Mouse (Mus musculus): Measurements from ENCODE around the gene Mcoln3. TPM values are rescaled to one million over a fixed set of nuclear protein-coding genes. Genes with fewer than 3 reads are reported as not detected.
A peak's percentile ranks its signal among the peaks of the same experiment; 100 is the strongest.

Mcoln3 gene
- polyA plus RNA-seq, 1 experiment from 2014 or later, result 137 TPM

GRCm38 (mm10) chr3:146173030-146173429 is 55.8 kb downstream of the Mcoln3 start:
- H3K36me3 ChIP-seq (ENCODE audit: control insufficient read depth, insufficient read depth), result 0 out of 2 replicates have a peak, but pooled peaks cover 3% of the 10 kb centered on the region
- H3K4me3 ChIP-seq (ENCODE audit: low read depth, low read length), result no peak overlapping the region
- no peak overlapping the region for H3K27ac ChIP-seq (ENCODE audit: low read depth, low read length)
- no peak overlapping the region for H3K9ac ChIP-seq (ENCODE audit: low read depth, low read length)
- no peaks in the 10 kb centered on the region for H3K27me3 ChIP-seq (replicated peaks; ENCODE audit: control insufficient read depth, insufficient read depth, low read length)
- H3K9me3 ChIP-seq (ENCODE audit: control insufficient read depth), result no peaks in the 10 kb centered on the region
- 88% methylated on average over 5 of the region's 5 CpGs for WGBS
- ATAC-seq, result no peak
- no peaks in the 10 kb centered on the region for H3K4me1 ChIP-seq (replicated peaks; ENCODE audit: control insufficient read depth, insufficient read depth, low read length)
- TF ChIP-seq CTCF (IDR thresholded peaks at IDR 0.05; ENCODE audit: low read depth), result no peak
- H3K4me2 ChIP-seq (replicated peaks; ENCODE audit: low read depth), result no peak overlapping the region

GRCm38 (mm10) chr3:146174215-146174614 is 57.0 kb downstream of the Mcoln3 start:
- H3K9me3 ChIP-seq (ENCODE audit: control insufficient read depth), result no peaks in the 10 kb centered on the region
- no peak for ATAC-seq
- H3K4me1 ChIP-seq (replicated peaks; ENCODE audit: control insufficient read depth, insufficient read depth, low read length), result no peaks in the 10 kb centered on the region
- no peak overlapping the region for H3K4me3 ChIP-seq (ENCODE audit: low read depth, low read length)
- no peak overlapping the region for H3K9ac ChIP-seq (ENCODE audit: low read depth, low read length)
- TF ChIP-seq CTCF (IDR thresholded peaks at IDR 0.05; ENCODE audit: low read depth), result no peak
- H3K27me3 ChIP-seq (replicated peaks; ENCODE audit: control insufficient read depth, insufficient read depth, low read length), result no peaks in the 10 kb centered on the region
- H3K27ac ChIP-seq (ENCODE audit: low read depth, low read length), result no peak overlapping the region
- WGBS, result 56% methylated on average over 9 of the region's 9 CpGs
- H3K4me2 ChIP-seq (replicated peaks; ENCODE audit: low read depth), result no peak overlapping the region
- 0 out of 2 replicates have a peak, but pooled peaks cover 3% of the 10 kb centered on the region for H3K36me3 ChIP-seq (ENCODE audit: control insufficient read depth, insufficient read depth)

- no peaks in the 10 kb centered on the region for H3K4me1 ChIP-seq (replicated peaks; ENCODE audit: control insufficient read depth, insufficient read depth, low read length)
- H3K27me3 ChIP-seq (replicated peaks; ENCODE audit: control insufficient read depth, insufficient read depth, low read length), result no peaks in the 10 kb centered on the region
- H3K9ac ChIP-seq (ENCODE audit: low read depth, low read length), result no peak overlapping the region
- peak overlapping the region; percentile 51; the same call in 1 of the 2 replicates for H3K4me2 ChIP-seq (replicated peaks; ENCODE audit: low read depth)
- H3K4me3 ChIP-seq (ENCODE audit: low read depth, low read length), result no peak overlapping the region
- 0 out of 2 replicates have a peak, but pooled peaks cover 3% of the 10 kb centered on the region for H3K36me3 ChIP-seq (ENCODE audit: control insufficient read depth, insufficient read depth)
- no peak overlapping the region for H3K27ac ChIP-seq (ENCODE audit: low read depth, low read length)
- H3K9me3 ChIP-seq (ENCODE audit: control insufficient read depth), result no peaks in the 10 kb centered on the region
- WGBS, result 66% methylated on average over 7 of the region's 7 CpGs
- ATAC-seq, result no peak
- TF ChIP-seq CTCF (IDR thresholded peaks at IDR 0.05; ENCODE audit: low read depth), result no peak
Observed at GRCm38 (mm10) chr3:146177295-146177694, 60.0 kb downstream of the Mcoln3 start.

GRCm38 (mm10) chr3:146177748-146178582 is 60.7 kb downstream of the Mcoln3 start:
- peak; percentile 70 for ATAC-seq
- TF ChIP-seq CTCF (IDR thresholded peaks at IDR 0.05; ENCODE audit: low read depth), result peak; percentile 87
- Histone ChIP-seq H3K27ac (ENCODE audit: low read depth, low read length) (no peak overlapping the region), H3K27me3 (replicated peaks; ENCODE audit: control insufficient read depth, insufficient read depth, low read length) (no peaks in the 10 kb centered on the region), H3K4me2 (replicated peaks; ENCODE audit: low read depth) (peak overlapping the region; percentile 51), H3K4me3 (ENCODE audit: low read depth, low read length) (peak overlapping the region; percentile 6; the same call in 1 of the 2 replicates), H3K9ac (ENCODE audit: low read depth, low read length) (no peak overlapping the region), H3K36me3 (ENCODE audit: control insufficient read depth, insufficient read depth) (0 out of 2 replicates have a peak, but pooled peaks cover 3% of the 10 kb centered on the region), H3K9me3 (ENCODE audit: control insufficient read depth) (no peaks in the 10 kb centered on the region), H3K4me1 (replicated peaks; ENCODE audit: control insufficient read depth, insufficient read depth, low read length) (no peaks in the 10 kb centered on the region)
- WGBS, result 8% methylated on average over 16 of the region's 16 CpGs

- H3K4me2 ChIP-seq (replicated peaks; ENCODE audit: low read depth), result no peak overlapping the region
- H3K4me3 ChIP-seq (ENCODE audit: low read depth, low read length), result no peak overlapping the region
- H3K27ac ChIP-seq (ENCODE audit: low read depth, low read length), result no peak overlapping the region
- TF ChIP-seq CTCF (IDR thresholded peaks at IDR 0.05; ENCODE audit: low read depth), result no peak
- no peaks in the 10 kb centered on the region for H3K9me3 ChIP-seq (ENCODE audit: control insufficient read depth)
- ATAC-seq, result no peak
- 46% methylated on average over 2 of the region's 2 CpGs for WGBS
- H3K4me1 ChIP-seq (replicated peaks; ENCODE audit: control insufficient read depth, insufficient read depth, low read length), result no peaks in the 10 kb centered on the region
- H3K9ac ChIP-seq (ENCODE audit: low read depth, low read length), result no peak overlapping the region
- H3K27me3 ChIP-seq (replicated peaks; ENCODE audit: control insufficient read depth, insufficient read depth, low read length), result no peaks in the 10 kb centered on the region
- H3K36me3 ChIP-seq (ENCODE audit: control insufficient read depth, insufficient read depth), result 0 out of 2 replicates have a peak, but pooled peaks cover 6% of the 10 kb centered on the region
Observed at GRCm38 (mm10) chr3:146180341-146180740, 63.1 kb downstream of the Mcoln3 start.

- Histone ChIP-seq H3K36me3 (ENCODE audit: control insufficient read depth, insufficient read depth) (0 out of 2 replicates have a peak, but pooled peaks cover 6% of the 10 kb centered on the region), H3K27ac (ENCODE audit: low read depth, low read length) (no peak overlapping the region), H3K9ac (ENCODE audit: low read depth, low read length) (no peak overlapping the region), H3K4me1 (replicated peaks; ENCODE audit: control insufficient read depth, insufficient read depth, low read length) (no peaks in the 10 kb centered on the region), H3K9me3 (ENCODE audit: control insufficient read depth) (no peaks in the 10 kb centered on the region), H3K4me2 (replicated peaks; ENCODE audit: low read depth) (no peak overlapping the region), H3K4me3 (ENCODE audit: low read depth, low read length) (no peak overlapping the region), H3K27me3 (replicated peaks; ENCODE audit: control insufficient read depth, insufficient read depth, low read length) (no peaks in the 10 kb centered on the region)
- peak; percentile 79 for TF ChIP-seq CTCF (IDR thresholded peaks at IDR 0.05; ENCODE audit: low read depth)
- 47% methylated on average over 3 of the region's 3 CpGs for WGBS
- no peak for ATAC-seq
Observed at GRCm38 (mm10) chr3:146180986-146181385, 63.7 kb downstream of the Mcoln3 start.
